Mouse (Mus musculus): ENCODE results near the gene Tnrc6c. TPM values are rescaled to one million over a fixed set of nuclear protein-coding genes. Genes with fewer than 3 reads are reported as not detected.

Gene Tnrc6c
- total and polyA plus RNA-seq, 2 experiments from 2014 or later: 26.5 to 79.8 TPM

GRCm38 (mm10) chr11:117656077-117656401 is 1.9 kb downstream of the Tnrc6c start:
- H3K4me2 ChIP-seq (ENCODE audit: low read depth, low read length, poor library complexity, severe bottlenecking): peak overlapping the region; percentile 67
- ATAC-seq (ENCODE audit: low FRiP score) (no peak), DNase-seq (ENCODE audit: low spot score) (no peak)
- H3K4me3 ChIP-seq (ENCODE audit: low read depth, low read length): peak overlapping the region; percentile 89
- H3K27me3 ChIP-seq (ENCODE audit: insufficient read depth, low read length): no peaks in the 10 kb centered on the region
- TF ChIP-seq CTCF (IDR thresholded peaks at IDR 0.05): no peak
- H3K9ac ChIP-seq (replicated peaks; ENCODE audit: low read length, poor library complexity, severe bottlenecking): peak overlapping the region; percentile 98
- peaks cover 17% of the 10 kb centered on the region; the same call in 1 of the 2 replicates for H3K4me1 ChIP-seq (ENCODE audit: insufficient read depth, low read length)
- peak overlapping the region; percentile 99 for H3K27ac ChIP-seq (ENCODE audit: low read depth, low read length)
- 4% methylated on average over 10 of the region's 10 CpGs for whole genome bisulfite sequencing
- no peaks in the 10 kb centered on the region for H3K9me3 ChIP-seq (ENCODE audit: low read length)
- no peaks in the 10 kb centered on the region for H3K36me3 ChIP-seq (ENCODE audit: insufficient read depth, low read length)

DNA sequence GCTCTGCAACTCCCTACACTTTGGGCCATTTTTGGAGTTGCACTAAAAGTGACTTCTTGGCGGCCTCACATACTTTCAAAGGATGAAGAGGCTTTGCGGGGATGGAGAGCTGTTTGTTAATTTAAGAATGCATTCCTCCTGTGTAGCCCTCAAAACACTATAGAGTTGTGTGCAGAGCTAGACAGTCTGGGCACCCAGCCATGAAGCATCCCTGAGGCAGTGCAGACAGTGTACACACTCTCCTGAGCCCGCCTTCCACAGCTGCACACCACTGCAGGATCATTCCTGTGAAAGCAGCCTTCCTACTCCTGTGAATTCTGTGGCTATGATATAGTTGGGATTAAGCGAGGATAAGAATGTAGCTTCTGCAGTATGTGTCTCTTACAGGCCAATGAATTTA is 4.9 kb downstream of the Tnrc6c start:
- H3K4me2 ChIP-seq (ENCODE audit: low read depth, low read length, poor library complexity, severe bottlenecking): peak overlapping the region; percentile 39
- H3K9me3 ChIP-seq (ENCODE audit: low read length): no peaks in the 10 kb centered on the region
- H3K4me3 ChIP-seq (ENCODE audit: low read depth, low read length): no peak overlapping the region
- peak; percentile 44 for DNase-seq (ENCODE audit: low spot score)
- no peak overlapping the region for H3K9ac ChIP-seq (replicated peaks; ENCODE audit: low read length, poor library complexity, severe bottlenecking)
- WGBS: 27% methylated on average over 4 of the region's 4 CpGs
- TF ChIP-seq CTCF (IDR thresholded peaks at IDR 0.05): no peak
- H3K4me1 ChIP-seq (ENCODE audit: insufficient read depth, low read length): peaks cover 17% of the 10 kb centered on the region; the same call in 1 of the 2 replicates
- H3K27me3 ChIP-seq (ENCODE audit: insufficient read depth, low read length): no peaks in the 10 kb centered on the region
- no peak overlapping the region for H3K27ac ChIP-seq (ENCODE audit: low read depth, low read length)
- no peak for ATAC-seq (ENCODE audit: low FRiP score)
- H3K36me3 ChIP-seq (ENCODE audit: insufficient read depth, low read length): no peaks in the 10 kb centered on the region

DNA sequence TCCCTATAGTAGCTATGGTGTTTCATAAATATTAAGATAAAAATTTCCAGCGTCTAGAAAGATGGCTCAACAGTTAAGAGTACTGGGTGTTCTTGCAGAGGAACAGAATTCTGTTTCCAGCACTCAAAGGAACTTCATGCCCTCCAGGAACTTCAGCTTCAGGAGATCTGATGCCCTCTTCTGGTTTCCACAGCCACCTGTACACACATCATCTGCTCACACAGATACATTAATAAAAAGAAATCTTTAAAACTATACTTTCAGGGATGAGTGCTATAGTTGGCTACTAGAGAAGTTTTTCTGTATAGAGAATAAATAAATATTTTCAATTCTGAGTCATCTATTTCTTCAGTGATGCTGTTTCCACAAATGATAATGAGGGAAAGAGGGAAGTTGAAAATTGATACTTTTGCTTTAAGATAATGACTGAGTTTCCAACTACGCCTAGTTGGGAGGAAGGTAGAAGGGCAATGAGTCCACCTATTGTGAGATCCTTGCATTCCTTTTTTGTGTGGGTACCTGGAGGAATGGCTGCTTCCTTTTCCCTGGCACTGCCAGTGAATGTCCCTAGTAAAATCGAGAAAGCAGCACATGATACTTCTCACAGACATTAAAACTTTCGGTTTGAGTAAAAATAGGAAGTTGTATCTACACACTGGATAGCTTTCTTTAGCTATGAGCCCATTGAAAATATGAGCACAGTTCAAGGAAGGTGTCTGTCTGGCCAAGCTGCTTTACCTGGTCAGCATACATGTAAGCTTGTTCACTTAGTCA is 9.1 kb downstream of the Tnrc6c start:
- Histone ChIP-seq H3K27ac (ENCODE audit: low read depth, low read length) (no peak overlapping the region), H3K27me3 (ENCODE audit: insufficient read depth, low read length) (no peaks in the 10 kb centered on the region), H3K4me2 (ENCODE audit: low read depth, low read length, poor library complexity, severe bottlenecking) (no peak overlapping the region), H3K9ac (replicated peaks; ENCODE audit: low read length, poor library complexity, severe bottlenecking) (no peak overlapping the region), H3K36me3 (ENCODE audit: insufficient read depth, low read length) (no peaks in the 10 kb centered on the region), H3K4me1 (ENCODE audit: insufficient read depth, low read length) (peaks cover 11% of the 10 kb centered on the region; the same call in 1 of the 2 replicates), H3K9me3 (ENCODE audit: low read length) (no peaks in the 10 kb centered on the region), H3K4me3 (ENCODE audit: low read depth, low read length) (no peak overlapping the region)
- TF ChIP-seq CTCF (IDR thresholded peaks at IDR 0.05): no peak
- 76% methylated on average over 4 of the region's 4 CpGs for WGBS
- ATAC-seq (ENCODE audit: low FRiP score): no peak
- DNase-seq (ENCODE audit: low spot score): no peak

DNA sequence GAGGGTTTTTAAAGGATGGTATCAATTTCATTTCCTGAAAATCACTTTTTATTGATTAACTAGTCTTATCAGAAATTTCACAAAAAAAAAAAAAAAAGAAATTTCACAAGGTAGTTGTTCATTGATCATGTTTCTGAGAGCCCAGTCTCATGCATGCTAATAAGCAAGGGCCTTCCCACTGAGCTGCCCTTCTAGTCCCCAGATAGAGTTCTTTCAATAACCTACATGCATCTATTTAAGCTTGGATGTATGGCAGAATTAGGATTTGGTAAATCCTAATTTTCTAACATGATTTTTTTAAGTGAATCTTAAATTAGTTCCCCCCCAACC is 9.7 kb downstream of the Tnrc6c start:
- H3K36me3 ChIP-seq (ENCODE audit: insufficient read depth, low read length): no peaks in the 10 kb centered on the region
- H3K4me3 ChIP-seq (ENCODE audit: low read depth, low read length): no peak overlapping the region
- no peak overlapping the region for H3K9ac ChIP-seq (replicated peaks; ENCODE audit: low read length, poor library complexity, severe bottlenecking)
- DNase-seq (ENCODE audit: low spot score) (no peak), ATAC-seq (ENCODE audit: low FRiP score) (no peak)
- H3K9me3 ChIP-seq (ENCODE audit: low read length): no peaks in the 10 kb centered on the region
- H3K4me2 ChIP-seq (ENCODE audit: low read depth, low read length, poor library complexity, severe bottlenecking): no peak overlapping the region
- H3K27ac ChIP-seq (ENCODE audit: low read depth, low read length): no peak overlapping the region
- H3K4me1 ChIP-seq (ENCODE audit: insufficient read depth, low read length): peaks cover 8% of the 10 kb centered on the region; the same call in 1 of the 2 replicates
- TF ChIP-seq CTCF (IDR thresholded peaks at IDR 0.05): no peak
- H3K27me3 ChIP-seq (ENCODE audit: insufficient read depth, low read length): no peaks in the 10 kb centered on the region

DNA sequence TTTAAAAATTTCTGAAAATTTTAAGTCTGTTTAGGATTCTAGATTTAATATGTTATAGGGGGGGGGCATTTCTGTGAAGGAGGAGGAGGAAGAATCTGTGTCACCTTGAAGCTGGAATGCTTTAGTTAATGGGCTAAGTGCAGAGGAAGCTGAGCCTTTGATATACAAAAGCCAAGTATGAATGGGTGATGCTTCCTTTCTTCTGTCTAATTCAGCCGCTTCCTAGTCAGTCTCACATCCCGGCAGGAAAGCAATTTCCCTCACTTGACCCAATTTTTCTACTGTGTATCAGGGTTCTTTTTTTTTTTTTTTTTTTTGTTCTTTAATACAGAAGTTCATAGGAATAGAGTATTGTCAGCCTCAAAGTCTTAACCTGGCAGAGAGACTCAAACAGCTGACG is 11.1 kb downstream of the Tnrc6c start:
- Histone ChIP-seq H3K4me1 (ENCODE audit: insufficient read depth, low read length) (peaks cover 3% of the 10 kb centered on the region; the same call in 1 of the 2 replicates), H3K27ac (ENCODE audit: low read depth, low read length) (no peak overlapping the region)
- WGBS: 28% methylated on average over 3 of the region's 3 CpGs

GRCm38 (mm10) chr11:117666563-117666962 is 12.5 kb downstream of the Tnrc6c start:
- ATAC-seq (ENCODE audit: low FRiP score) (no peak), DNase-seq (ENCODE audit: low spot score) (no peak)
- peaks cover 3% of the 10 kb centered on the region; the same call in 1 of the 2 replicates for H3K4me1 ChIP-seq (ENCODE audit: insufficient read depth, low read length)
- no peak for TF ChIP-seq CTCF (IDR thresholded peaks at IDR 0.05)
- no peak overlapping the region for H3K9ac ChIP-seq (replicated peaks; ENCODE audit: low read length, poor library complexity, severe bottlenecking)
- no peaks in the 10 kb centered on the region for H3K9me3 ChIP-seq (ENCODE audit: low read length)
- H3K36me3 ChIP-seq (ENCODE audit: insufficient read depth, low read length): no peaks in the 10 kb centered on the region
- no peak overlapping the region for H3K4me3 ChIP-seq (ENCODE audit: low read depth, low read length)
- no peak overlapping the region for H3K27ac ChIP-seq (ENCODE audit: low read depth, low read length)
- H3K4me2 ChIP-seq (ENCODE audit: low read depth, low read length, poor library complexity, severe bottlenecking): no peak overlapping the region
- no peaks in the 10 kb centered on the region for H3K27me3 ChIP-seq (ENCODE audit: insufficient read depth, low read length)

More for the DNA sequence above, 11.1 kb downstream of the Tnrc6c start:
- Histone ChIP-seq H3K9me3 (ENCODE audit: low read length) (no peaks in the 10 kb centered on the region), H3K36me3 (ENCODE audit: insufficient read depth, low read length) (no peaks in the 10 kb centered on the region), H3K9ac (replicated peaks; ENCODE audit: low read length, poor library complexity, severe bottlenecking) (no peak overlapping the region), H3K27me3 (ENCODE audit: insufficient read depth, low read length) (no peaks in the 10 kb centered on the region), H3K4me2 (ENCODE audit: low read depth, low read length, poor library complexity, severe bottlenecking) (no peak overlapping the region), H3K4me3 (ENCODE audit: low read depth, low read length) (no peak overlapping the region)
- DNase-seq (ENCODE audit: low spot score) (no peak), ATAC-seq (ENCODE audit: low FRiP score) (no peak)
- TF ChIP-seq CTCF (IDR thresholded peaks at IDR 0.05): no peak

Measured in midbrain, postnatal 0 days (tissue).